Mouse (Mus musculus): ENCODE measurements around the gene Cdh12.
"Not testable (repeated sequence)": the region's sequence is repeated elsewhere in the genome, so short reads cannot be mapped to it uniquely, and the experiment has no call there.

Gene Cdh12

DNA sequence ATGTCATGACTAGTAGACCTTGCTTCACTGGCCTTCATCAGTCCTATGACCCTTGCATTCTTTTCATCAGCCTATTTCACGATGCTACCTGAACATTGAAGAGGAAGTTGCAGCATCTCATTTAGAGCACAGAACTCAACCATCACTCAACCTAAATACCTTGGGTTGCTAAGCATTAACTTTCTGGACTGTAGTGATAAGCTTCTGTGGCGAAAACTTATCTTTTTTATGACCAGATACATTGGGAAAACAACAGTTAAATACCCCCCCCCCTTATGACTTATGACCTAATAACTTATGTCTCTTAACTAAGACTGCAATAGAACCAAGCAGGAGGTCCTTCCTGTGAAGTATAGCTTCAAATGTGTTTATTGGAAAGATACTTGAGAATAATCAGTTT is 620.2 kb downstream of the Cdh12 start:
- in situ Hi-C loops (cut with MboI; ENCODE audit: unreplicated experiment in 2 of 2) = no loop called here

- in situ Hi-C loops (cut with MboI; ENCODE audit: unreplicated experiment in 2 of 2) = no loop called here
Observed at GRCm38 (mm10) chr15:21092824-21093223, 643.8 kb downstream of the Cdh12 start.

- in situ Hi-C loops (cut with MboI; ENCODE audit: unreplicated experiment in 2 of 2) = no loop called here
Observed at GRCm38 (mm10) chr15:21109009-21109841, 660.2 kb downstream of the Cdh12 start.

GRCm38 (mm10) chr15:21109889-21110500 is 660.9 kb downstream of the Cdh12 start:
- in situ Hi-C loops (cut with MboI; ENCODE audit: unreplicated experiment in 2 of 2) = no loop called here

- in situ Hi-C loops (cut with MboI; ENCODE audit: unreplicated experiment in 2 of 2) = no loop called here
Observed at GRCm38 (mm10) chr15:21110874-21111603, 662.0 kb downstream of the Cdh12 start.

DNA sequence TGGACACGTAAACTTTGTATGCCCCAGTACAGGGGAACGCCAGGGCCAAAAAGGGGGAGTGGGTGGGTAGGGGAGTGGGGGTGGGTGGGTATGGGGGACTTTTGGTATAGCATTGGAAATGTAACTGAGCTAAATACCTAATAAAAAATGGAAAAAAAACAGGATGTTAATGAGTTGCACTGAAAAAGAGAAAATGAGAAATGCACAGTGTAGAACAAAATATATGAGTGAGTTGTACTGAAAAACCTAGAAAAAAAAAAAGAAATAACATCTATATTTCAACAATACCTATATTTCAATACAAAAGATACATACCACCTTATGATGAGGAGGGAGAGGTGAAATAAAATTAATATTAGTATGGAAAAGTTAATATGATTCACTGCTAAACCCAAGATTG is 665.7 kb downstream of the Cdh12 start:
- in situ Hi-C loops (cut with MboI; ENCODE audit: unreplicated experiment in 2 of 2) = not testable (repeated sequence)

DNA sequence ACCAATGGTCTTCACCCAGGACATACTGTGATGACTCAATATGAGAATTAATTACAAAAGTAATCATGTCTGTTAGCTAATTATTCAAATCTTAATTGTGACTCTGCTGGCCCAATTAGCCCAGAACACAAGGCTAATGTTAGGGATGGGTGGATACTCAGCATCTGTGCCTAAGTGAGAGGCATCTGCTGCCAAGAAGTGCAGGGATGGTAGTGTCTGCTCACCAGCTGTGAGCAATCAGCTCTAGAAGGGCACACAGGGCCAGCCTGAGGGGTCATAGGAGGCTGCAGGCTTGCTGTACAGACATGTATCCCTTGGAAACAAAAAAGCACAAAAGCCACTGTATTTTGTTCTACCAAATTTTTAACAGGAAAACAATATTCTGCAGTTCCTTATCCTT is 681.6 kb downstream of the Cdh12 start:
- in situ Hi-C loops (cut with MboI; ENCODE audit: unreplicated experiment in 2 of 2) = no loop called here

GRCm38 (mm10) chr15:21132999-21133398 is 683.9 kb downstream of the Cdh12 start:
- in situ Hi-C loops (cut with MboI; ENCODE audit: unreplicated experiment in 2 of 2) = no loop called here

DNA sequence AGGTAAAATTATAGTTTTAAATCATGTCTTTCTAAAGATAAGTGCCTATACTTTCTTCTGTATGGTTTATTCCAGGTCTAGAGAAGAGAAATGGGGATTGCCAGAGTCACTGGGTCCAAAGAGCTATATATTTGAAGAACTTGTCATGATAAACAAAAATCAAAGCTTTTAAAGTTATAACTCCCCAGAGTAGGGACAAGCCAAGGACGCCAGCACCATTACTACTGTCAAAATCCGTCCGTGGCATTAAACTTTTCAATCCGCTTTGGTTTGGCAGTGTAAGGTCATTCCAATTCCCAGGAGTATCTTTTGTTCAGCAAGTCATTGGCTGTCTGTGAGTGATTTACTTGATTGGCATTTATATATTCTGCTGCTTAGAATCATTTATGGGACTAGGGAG is 697.8 kb downstream of the Cdh12 start:
- in situ Hi-C loops (cut with MboI; ENCODE audit: unreplicated experiment in 2 of 2) = no loop called here

- in situ Hi-C loops (cut with MboI; ENCODE audit: unreplicated experiment in 2 of 2) = no loop called here
Observed at GRCm38 (mm10) chr15:21153602-21154001, 704.5 kb downstream of the Cdh12 start.

DNA sequence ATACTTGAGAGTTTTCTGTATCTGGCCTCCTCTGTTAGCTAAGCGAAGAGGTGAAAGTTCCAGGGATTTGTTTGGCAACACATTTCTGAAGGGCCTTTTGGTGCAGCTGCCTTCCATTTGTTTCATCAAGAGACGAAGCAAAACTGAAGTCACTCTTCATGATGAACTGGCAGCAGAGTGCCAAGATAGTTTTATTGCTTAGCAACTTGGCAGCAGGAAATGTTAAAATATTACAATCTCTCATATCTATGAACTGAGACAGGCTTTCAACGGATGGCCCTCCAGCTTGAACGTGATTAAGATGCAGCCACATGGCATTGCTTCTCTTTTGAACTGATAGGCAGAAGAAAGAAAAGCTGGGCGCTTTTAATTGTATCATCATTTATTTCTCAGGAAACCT is 730.7 kb downstream of the Cdh12 start:
- in situ Hi-C loops (cut with MboI; ENCODE audit: unreplicated experiment in 2 of 2) = no loop called here

DNA sequence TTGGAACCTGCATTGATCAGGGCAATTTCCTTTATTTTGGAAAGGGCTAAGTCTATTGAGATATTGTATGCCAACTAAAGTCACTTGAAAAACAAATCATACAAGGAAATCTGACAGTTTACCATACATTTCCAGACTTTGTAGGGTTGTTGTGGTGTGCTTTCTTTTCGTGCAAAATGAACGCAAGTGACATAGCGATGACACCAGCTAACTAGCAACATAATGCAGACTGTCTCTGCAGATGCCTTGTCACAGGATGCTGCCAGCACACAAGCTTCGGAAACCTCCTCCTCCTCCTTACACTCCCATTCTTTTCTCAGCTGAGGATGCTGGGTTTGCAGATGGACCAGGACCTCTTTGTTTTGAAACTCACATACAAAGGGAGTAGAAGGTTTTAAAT is 731.1 kb downstream of the Cdh12 start:
- in situ Hi-C loops (cut with MboI; ENCODE audit: unreplicated experiment in 2 of 2) = no loop called here

DNA sequence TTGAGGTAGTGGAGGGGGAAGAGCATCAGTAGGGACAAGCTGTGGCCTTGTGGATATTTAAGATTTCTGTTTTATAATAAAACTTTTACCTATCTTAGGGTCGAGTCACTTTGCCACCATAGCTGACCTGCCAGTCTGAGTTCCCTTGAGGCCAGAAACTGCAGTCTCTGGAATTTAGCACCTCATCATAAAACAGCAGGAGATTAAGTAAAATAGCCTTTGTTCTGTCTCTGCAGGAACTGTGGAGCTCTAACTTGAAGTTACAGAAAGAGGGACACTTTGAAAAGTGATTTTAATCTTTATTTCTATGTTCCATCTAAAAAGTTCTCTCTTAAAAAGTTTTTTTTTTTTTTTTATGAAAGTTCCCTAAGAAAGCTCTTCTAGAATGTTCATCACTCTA is 736.7 kb downstream of the Cdh12 start:
- in situ Hi-C loops (cut with MboI; ENCODE audit: unreplicated experiment in 2 of 2) = no loop called here

- in situ Hi-C loops (cut with MboI; ENCODE audit: unreplicated experiment in 2 of 2) = not testable (repeated sequence)
Observed at GRCm38 (mm10) chr15:21210089-21210488, 761.0 kb downstream of the Cdh12 start.

GRCm38 (mm10) chr15:21223006-21223405 is 773.9 kb downstream of the Cdh12 start:
- in situ Hi-C loops (cut with MboI; ENCODE audit: unreplicated experiment in 2 of 2) = no loop called here

DNA sequence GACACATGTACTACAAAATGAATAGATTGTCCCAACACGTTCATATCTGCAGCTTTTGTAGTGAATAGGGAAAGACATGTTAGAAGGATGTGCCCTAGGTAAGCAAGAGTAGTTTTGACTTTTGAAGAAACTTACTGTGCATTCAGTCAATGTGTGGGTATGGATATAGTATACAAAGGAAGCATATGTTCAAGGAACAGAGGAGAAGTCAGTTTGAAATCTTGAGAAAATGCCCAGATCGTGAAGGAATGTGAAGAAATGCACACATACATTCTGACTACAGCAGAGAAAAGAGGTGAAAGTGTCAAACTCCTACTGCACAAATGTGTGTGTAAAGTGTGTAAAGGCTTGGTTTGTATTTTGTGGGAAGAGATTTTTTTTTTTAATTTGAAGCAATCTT is 812.3 kb downstream of the Cdh12 start:
- in situ Hi-C loops (cut with MboI; ENCODE audit: unreplicated experiment in 2 of 2) = no loop called here

DNA sequence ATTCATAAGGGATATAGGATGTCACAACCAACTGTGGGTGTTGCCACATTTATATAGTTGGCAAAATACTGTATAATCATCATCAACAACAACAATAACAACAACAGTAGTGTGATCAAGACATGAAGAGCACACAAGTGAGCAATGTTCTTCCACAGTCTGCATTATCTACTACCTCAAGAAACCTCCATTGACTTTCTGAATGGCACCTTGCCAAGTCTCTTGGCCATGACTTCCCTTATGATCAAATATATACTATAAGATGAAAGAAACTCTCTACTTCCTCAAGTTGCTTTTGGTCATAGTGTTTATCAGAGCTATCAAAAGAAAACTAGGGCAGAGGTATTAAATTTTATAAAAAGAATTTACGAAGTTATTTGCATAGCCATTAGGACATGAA is 820.8 kb downstream of the Cdh12 start:
- in situ Hi-C loops (cut with MboI; ENCODE audit: unreplicated experiment in 2 of 2) = no loop called here

DNA sequence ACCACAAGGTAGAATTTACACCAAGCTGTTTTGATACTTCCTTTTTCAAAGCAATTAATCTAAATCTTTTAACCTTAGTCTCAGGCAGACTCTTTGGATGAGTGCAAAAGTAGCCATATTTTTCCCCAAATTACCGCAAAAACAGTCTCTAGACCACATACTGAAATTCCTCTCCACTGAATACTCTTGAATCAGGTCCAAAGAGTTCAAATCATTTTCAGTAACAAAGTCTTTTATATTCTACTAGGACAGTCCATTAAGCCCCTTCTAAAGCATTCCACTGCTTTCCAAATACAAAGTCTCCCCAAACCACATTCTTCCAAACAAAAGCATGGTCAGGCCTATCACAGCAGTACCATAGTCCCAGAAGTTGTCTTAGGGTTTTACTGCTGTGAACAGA is 848.0 kb downstream of the Cdh12 start:
- in situ Hi-C loops (cut with MboI; ENCODE audit: unreplicated experiment in 2 of 2) = no loop called here

DNA sequence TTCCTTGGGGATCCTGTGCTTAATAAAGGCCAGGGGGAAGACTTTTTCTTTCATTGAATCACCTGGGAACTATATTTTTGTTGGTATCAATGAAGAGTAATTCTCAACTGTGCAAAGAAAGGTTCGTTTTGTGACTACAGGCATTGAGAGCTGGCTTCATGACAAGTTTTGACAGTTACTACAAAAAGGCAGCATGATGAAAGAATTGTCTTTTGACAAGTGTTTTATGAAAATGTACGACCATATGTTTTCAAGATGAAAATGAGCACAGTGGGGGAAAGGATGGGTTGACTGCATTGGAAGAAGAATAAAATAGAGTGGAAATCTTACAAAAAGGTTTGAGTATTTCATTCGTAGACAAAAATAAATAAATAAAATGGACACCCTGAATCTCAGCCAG is 866.4 kb downstream of the Cdh12 start:
- in situ Hi-C loops (cut with MboI; ENCODE audit: unreplicated experiment in 2 of 2) = no loop called here

- in situ Hi-C loops (cut with MboI; ENCODE audit: unreplicated experiment in 2 of 2) = no loop called here
Observed at GRCm38 (mm10) chr15:21343853-21344252, 894.8 kb downstream of the Cdh12 start.

DNA sequence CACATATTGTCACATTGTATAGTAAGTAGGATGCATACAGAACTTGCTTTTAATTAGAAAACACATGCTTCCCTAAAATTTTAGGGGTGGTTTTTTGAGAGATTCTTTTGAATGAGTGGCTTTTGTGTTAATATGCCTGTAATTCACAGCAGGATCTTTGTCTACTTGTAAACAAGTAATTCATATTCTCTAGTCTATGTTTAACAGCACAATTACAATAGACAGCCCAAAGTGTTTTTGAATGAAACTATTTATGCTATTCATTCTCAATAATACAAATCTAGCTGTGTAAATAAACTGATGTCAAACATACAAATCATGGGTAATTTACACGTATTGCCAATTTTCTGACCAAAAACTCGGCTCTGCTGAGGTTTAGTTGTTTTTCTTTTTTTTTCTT is 895.3 kb downstream of the Cdh12 start:
- in situ Hi-C loops (cut with MboI; ENCODE audit: unreplicated experiment in 2 of 2) = no loop called here

DNA sequence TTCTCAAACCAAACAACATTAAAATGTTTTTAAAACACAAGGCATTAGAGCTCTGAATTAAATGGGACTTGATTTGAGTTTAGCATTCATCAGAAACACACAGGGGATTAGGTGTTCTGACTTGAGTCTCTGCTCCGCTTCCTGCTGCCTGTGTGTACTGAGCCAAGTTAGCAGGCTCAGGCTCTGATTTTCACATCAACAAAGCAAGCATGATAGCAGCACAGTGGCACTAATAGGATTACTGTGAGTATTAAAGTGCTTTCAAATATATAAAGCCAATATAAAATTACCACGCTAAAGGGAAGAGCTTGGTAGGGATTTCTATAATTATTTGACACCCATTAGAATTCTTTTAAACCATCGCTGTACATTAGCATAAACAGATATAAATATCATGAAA is 895.7 kb downstream of the Cdh12 start:
- in situ Hi-C loops (cut with MboI; ENCODE audit: unreplicated experiment in 2 of 2) = no loop called here

All from v-Abl transformed pro-B cells (cell line).